Mouse (Mus musculus): ENCODE results near the gene Spef2. TPM values are rescaled to one million over a fixed set of nuclear protein-coding genes. Genes with fewer than 3 reads are reported as not detected.

Gene Spef2
- polyA plus RNA-seq, 1 experiment: not detected

DNA sequence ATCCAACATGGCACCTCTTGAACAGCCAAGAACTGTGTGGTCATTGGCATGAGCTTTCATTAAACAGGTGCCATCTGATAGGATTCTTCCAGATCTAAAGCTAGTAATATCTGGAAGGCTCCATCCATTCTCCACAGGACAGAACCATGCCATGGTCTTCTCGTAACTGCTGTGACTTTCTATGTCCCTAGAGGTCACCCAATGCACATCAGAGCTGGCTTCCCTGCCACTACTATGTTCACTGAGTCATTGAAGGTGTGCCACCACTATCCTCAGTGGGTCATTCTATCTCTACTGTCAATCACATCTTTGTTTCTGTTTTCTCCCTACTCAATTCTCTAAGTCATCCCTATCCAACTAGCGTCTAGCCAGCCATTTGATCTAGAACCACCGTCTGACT is 6.5 kb downstream of the Spef2 start:
- Histone ChIP-seq H3K36me3 (replicated peaks; ENCODE audit: low read length) (no peaks in the 10 kb centered on the region), H3K27me3 (replicated peaks) (no peaks in the 10 kb centered on the region), H3K4me3 (replicated peaks) (no peak overlapping the region), H3K9me3 (peaks cover 3% of the 10 kb centered on the region), H3K4me1 (no peaks in the 10 kb centered on the region; the same call in 1 of the 2 replicates)
- TF ChIP-seq GATA1 (IDR thresholded peaks at IDR 0.05; ENCODE audit: borderline replicate concordance, low read length) (no peak), FLI1 (IDR thresholded peaks at IDR 0.05; ENCODE audit: low read length) (no peak)

DNA sequence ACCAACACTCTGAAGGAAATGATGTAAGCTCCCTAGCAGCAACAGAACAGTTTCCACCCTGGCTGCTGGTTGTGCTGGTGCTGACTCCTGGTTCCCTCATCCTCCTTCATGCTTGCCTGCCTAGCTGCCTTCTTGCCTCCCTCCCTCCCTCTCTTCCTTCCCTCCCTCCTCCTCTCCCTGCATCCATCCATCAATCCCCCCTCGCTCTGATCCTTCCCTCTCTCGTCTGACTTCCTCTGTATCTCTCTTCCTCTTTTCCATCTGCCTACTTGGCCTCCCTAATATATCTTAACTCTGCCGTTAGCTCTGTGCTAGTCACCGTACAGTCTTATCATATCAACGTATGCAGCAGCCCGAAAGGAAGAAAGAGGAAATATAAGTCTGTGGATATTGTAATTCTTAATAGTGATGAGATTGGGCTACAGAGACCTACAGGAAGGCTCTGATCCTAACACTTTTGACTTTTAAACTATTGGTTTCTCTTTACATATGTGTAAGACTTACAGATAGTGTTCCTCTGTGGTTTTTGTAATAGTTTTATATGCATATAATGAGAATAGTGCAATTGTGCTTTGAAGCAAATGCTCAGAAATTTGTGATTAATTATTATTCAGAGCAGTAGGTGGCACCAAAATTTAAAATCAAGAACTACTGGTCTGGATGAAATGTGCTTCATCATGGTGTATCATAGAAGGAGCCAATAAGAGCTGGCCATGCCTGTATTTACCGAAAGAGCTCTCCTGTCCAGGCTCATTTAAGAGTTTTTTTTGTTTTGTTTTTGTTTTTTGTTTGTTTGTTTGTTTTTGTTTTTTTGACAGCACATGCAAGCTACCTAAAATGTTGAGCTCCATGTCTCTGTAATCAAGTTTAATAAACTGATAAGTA is 33.9 kb downstream of the Spef2 start:
- H3K9me3 ChIP-seq: no peaks in the 10 kb centered on the region
- TF ChIP-seq FLI1 (IDR thresholded peaks at IDR 0.05; ENCODE audit: low read length) (no peak), GATA1 (IDR thresholded peaks at IDR 0.05; ENCODE audit: borderline replicate concordance, low read length) (no peak)
- H3K36me3 ChIP-seq (replicated peaks; ENCODE audit: low read length): no peaks in the 10 kb centered on the region
- no peaks in the 10 kb centered on the region for H3K27me3 ChIP-seq (replicated peaks)
- peaks cover 32% of the 10 kb centered on the region for H3K4me1 ChIP-seq
- peak overlapping the region; percentile 87 for H3K4me3 ChIP-seq (replicated peaks)

DNA sequence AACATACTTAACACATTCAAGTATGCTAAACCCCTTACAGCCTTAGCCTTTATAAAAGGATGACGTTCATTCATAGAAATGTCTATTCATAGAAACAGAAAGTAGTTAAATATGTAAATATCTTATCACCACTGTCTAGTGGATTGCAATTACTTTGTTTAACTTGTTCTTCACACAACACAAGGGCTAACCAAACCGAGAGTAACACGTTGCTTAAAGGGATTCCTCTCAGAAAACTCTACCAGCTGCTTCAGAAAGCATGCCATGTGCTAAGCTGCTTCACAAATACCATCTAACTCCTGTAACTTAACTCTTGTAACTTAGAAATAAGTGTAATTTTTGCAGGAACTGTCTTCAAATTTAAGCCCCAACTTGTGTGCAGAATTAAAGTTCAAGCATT is 35.0 kb downstream of the Spef2 start:
- Histone ChIP-seq H3K9me3 (no peaks in the 10 kb centered on the region), H3K36me3 (replicated peaks; ENCODE audit: low read length) (no peaks in the 10 kb centered on the region), H3K27me3 (replicated peaks) (no peaks in the 10 kb centered on the region), H3K4me3 (replicated peaks) (no peak overlapping the region), H3K4me1 (peaks cover 32% of the 10 kb centered on the region)
- TF ChIP-seq GATA1 (IDR thresholded peaks at IDR 0.05; ENCODE audit: borderline replicate concordance, low read length) (no peak), FLI1 (IDR thresholded peaks at IDR 0.05; ENCODE audit: low read length) (no peak)

DNA sequence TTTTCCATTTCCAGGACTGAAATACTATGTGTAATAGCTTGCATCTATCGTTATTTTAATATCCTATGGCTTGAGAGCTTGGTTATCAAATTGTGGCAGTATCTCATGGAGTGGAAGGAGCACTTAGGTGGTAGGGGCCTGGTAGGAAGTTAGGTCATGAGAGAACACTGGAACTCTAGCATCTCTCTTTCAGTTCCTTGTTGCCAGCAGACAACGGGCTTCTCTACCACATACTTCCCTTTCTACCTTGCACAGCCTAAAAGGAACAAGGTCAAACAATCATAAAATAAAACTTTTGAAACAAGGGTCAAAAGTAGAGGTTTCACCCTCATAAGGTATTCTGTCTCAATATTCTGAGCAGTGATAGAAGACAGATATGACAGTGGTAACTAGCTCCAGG is 38.3 kb downstream of the Spef2 start:
- no peaks in the 10 kb centered on the region for H3K36me3 ChIP-seq (replicated peaks; ENCODE audit: low read length)
- H3K9me3 ChIP-seq: no peaks in the 10 kb centered on the region

DNA sequence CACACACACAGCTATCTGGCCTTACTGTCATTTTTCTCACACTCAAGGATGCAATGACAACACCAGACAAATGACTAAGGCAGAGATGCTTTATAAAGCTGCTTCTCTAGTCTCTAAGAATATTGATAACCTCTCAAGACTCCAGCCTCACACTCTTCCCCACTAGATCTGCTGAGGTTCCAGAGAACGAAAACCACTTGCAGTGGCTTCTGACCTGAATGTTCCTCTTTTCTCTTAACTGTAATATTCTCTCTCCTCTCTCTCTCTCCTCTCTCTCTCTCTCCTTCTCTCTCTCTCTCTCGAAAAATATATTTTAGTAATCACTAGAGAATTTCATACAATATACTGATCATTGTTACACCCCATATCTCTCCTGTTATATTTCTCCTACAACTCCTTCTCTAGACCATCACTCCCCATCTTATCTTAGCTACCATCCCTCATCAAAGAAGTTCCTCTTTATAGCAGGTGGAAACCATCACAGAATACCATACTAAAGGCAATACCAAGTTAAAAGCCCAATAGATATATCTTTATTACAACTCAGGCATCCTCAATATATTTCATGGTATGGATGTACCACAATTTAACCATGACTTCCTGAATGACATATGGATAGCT is 42.7 kb downstream of the Spef2 start:
- TF ChIP-seq GATA1 (IDR thresholded peaks at IDR 0.05; ENCODE audit: borderline replicate concordance, low read length) (no peak), FLI1 (IDR thresholded peaks at IDR 0.05; ENCODE audit: low read length) (no peak)
- H3K36me3 ChIP-seq (replicated peaks; ENCODE audit: low read length): no peaks in the 10 kb centered on the region
- no peak overlapping the region for H3K4me3 ChIP-seq (replicated peaks)

More for the DNA sequence above, 38.3 kb downstream of the Spef2 start:
- H3K4me1 ChIP-seq: peaks cover 34% of the 10 kb centered on the region
- H3K27me3 ChIP-seq (replicated peaks): no peaks in the 10 kb centered on the region
- H3K4me3 ChIP-seq (replicated peaks): no peak overlapping the region
- TF ChIP-seq GATA1 (IDR thresholded peaks at IDR 0.05; ENCODE audit: borderline replicate concordance, low read length) (no peak), FLI1 (IDR thresholded peaks at IDR 0.05; ENCODE audit: low read length) (no peak)

DNA sequence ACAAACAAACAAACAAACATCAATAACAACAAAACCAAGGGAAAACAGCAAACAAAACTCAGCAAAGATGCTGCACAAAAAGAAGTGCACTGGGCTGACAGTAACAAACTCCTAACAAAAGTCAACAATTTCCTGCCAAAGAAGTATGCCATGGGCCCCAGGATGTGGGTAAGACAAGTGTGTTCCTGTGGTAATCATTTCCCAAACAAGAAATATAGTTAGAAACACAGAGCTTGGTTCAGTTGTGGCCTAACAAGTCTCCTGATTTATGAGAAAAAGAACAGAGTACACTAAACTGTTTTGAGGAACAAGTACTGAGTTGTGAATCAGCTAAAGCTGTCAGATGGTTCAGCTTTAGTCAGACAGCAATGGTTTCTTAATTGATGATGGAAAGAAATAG is 46.8 kb downstream of the Spef2 start:
- H3K9me3 ChIP-seq: no peaks in the 10 kb centered on the region
- no peaks in the 10 kb centered on the region for H3K36me3 ChIP-seq (replicated peaks; ENCODE audit: low read length)
- peaks cover 20% of the 10 kb centered on the region for H3K4me1 ChIP-seq
- H3K27me3 ChIP-seq (replicated peaks): no peaks in the 10 kb centered on the region
- H3K4me3 ChIP-seq (replicated peaks): no peak overlapping the region
- TF ChIP-seq GATA1 (IDR thresholded peaks at IDR 0.05; ENCODE audit: borderline replicate concordance, low read length): no peak
- TF ChIP-seq FLI1 (IDR thresholded peaks at IDR 0.05; ENCODE audit: low read length): no peak

More for the DNA sequence above, 42.7 kb downstream of the Spef2 start:
- no peaks in the 10 kb centered on the region for H3K27me3 ChIP-seq (replicated peaks)
- H3K9me3 ChIP-seq: no peaks in the 10 kb centered on the region
- peaks cover 21% of the 10 kb centered on the region for H3K4me1 ChIP-seq

DNA sequence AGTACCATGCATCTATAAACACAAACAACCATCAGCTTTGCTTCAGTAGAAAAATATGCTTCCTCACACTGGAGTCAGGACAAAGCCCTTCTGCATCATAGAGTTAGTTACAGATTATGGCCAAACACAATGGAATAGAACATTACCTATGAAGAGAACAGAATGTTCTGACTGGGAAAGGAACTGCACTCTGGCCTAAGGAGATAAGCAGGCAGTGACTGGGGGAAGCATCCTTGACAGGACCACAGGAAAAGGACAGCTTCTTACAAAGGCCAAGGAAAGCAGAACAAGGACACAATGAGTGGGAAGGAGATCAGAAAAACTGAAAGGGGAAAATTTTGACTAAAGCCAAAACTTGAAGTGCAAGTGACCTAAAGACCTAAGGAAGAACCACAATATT is 56.9 kb downstream of the Spef2 start:
- TF ChIP-seq FLI1 (IDR thresholded peaks at IDR 0.05; ENCODE audit: low read length): no peak
- TF ChIP-seq GATA1 (IDR thresholded peaks at IDR 0.05; ENCODE audit: borderline replicate concordance, low read length): peak; percentile 73; the same call in 2 of the 3 replicates
- Histone ChIP-seq H3K27me3 (replicated peaks) (no peaks in the 10 kb centered on the region), H3K9me3 (no peaks in the 10 kb centered on the region)

DNA sequence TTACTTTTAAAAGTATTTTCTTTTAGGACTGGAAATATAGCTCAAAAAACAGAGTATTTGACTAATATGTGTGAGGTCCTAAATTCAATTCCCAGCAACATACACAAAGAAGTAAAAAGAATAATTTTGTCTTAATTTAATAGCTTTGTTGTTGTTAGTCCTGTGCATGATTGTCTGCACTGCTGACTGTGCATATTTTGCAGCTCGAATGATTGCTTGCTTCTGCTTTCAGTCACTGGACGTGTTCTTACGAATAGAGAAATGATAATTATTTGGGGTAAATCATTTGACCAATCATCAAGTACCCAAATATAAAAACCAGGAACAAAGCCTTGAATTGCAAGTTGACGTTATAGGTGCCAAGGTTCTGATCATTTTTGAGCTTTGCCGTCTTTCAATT is 57.8 kb downstream of the Spef2 start:
- TF ChIP-seq GATA1 (IDR thresholded peaks at IDR 0.05; ENCODE audit: borderline replicate concordance, low read length) (no peak), FLI1 (IDR thresholded peaks at IDR 0.05; ENCODE audit: low read length) (no peak)
- Histone ChIP-seq H3K4me3 (replicated peaks) (no peak overlapping the region), H3K36me3 (replicated peaks; ENCODE audit: low read length) (no peaks in the 10 kb centered on the region), H3K4me1 (peaks cover 35% of the 10 kb centered on the region), H3K9me3 (no peaks in the 10 kb centered on the region), H3K27me3 (replicated peaks) (no peaks in the 10 kb centered on the region)

More for the DNA sequence above, 56.9 kb downstream of the Spef2 start:
- Histone ChIP-seq H3K4me1 (peaks cover 35% of the 10 kb centered on the region), H3K36me3 (replicated peaks; ENCODE audit: low read length) (no peaks in the 10 kb centered on the region), H3K4me3 (replicated peaks) (no peak overlapping the region)

DNA sequence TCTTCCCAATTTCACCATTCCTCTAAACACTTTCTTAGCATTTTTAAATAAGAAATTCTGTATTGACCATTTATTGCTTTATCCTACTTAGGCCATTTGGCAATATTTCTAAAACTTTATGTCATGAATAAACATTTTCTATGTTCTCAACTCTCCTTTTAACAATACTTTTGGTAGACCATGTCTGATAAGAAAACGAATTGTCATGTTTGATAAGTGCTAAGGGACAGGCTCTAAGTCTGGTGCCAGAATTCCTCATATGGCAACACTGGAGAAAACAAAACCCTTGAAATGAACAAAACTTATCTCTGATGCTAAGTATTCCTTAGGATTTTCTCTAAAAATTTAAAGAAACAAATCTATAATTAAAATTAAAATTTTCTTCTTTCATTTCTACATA is 58.2 kb downstream of the Spef2 start:
- TF ChIP-seq FLI1 (IDR thresholded peaks at IDR 0.05; ENCODE audit: low read length): no peak
- TF ChIP-seq GATA1 (IDR thresholded peaks at IDR 0.05; ENCODE audit: borderline replicate concordance, low read length): no peak
- H3K9me3 ChIP-seq: no peaks in the 10 kb centered on the region
- no peak overlapping the region for H3K4me3 ChIP-seq (replicated peaks)
- peaks cover 35% of the 10 kb centered on the region for H3K4me1 ChIP-seq
- H3K27me3 ChIP-seq (replicated peaks): no peaks in the 10 kb centered on the region
- H3K36me3 ChIP-seq (replicated peaks; ENCODE audit: low read length): no peaks in the 10 kb centered on the region

DNA sequence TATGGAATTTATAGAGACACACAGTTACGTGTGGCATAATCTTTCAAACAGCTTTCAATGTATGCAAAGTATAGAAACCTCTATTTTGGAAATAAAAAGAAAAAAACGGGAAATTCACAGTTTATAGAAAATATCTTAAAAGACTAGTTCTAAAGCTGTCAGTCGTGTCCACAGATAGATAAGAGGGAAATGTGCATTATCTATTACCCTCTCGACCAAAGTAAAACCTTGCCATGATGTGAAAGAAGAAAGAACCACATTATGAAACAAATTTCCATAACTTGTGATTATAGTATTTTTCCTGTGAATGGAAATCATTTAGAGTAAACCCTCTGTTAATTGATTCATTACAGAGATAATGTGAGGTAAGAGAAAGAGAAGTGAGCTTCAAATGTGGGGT is 65.2 kb downstream of the Spef2 start:
- Histone ChIP-seq H3K36me3 (replicated peaks; ENCODE audit: low read length) (no peaks in the 10 kb centered on the region), H3K27me3 (replicated peaks) (no peaks in the 10 kb centered on the region), H3K4me1 (peaks cover 8% of the 10 kb centered on the region; the same call in 1 of the 2 replicates), H3K9me3 (no peaks in the 10 kb centered on the region), H3K4me3 (replicated peaks) (no peak overlapping the region)
- TF ChIP-seq GATA1 (IDR thresholded peaks at IDR 0.05; ENCODE audit: borderline replicate concordance, low read length) (no peak), FLI1 (IDR thresholded peaks at IDR 0.05; ENCODE audit: low read length) (no peak)

All from megakaryocyte, embryonic 14.5 days (primary cell).